Comparison of ENCODE assay signal across 8 mouse cellular contexts in genomic region chr7:43452609-43453008, GRCm38 (mm10). TPM values are rescaled to one million over a fixed set of nuclear protein-coding genes. Genes with fewer than 3 reads are reported as not detected.
DNase-seq lines count a peak whose midpoint lies in the region; ATAC-seq lines count a peak whose summit lies in the region.

No protein-coding gene starts in this region.

- H3K9me3 ChIP-seq in midbrain, embryonic 11.5 days (ENCODE audit: control insufficient read depth, low read length): no peaks in the 10 kb centered on the region
- H3K9me3 ChIP-seq in midbrain, embryonic 10.5 days (replicated peaks): no peaks in the 10 kb centered on the region

- DNase-seq in adrenal gland, adult (ENCODE audit: inconsistent age in 2 of 2, low spot score in 1 of 2): peak; percentile 51 to 70
- DNase-seq in adrenal gland, adult 8-10 months: no peak
- DNase-seq in midbrain, embryonic 11.5 days (ENCODE audit: low spot score, missing footprints): no peak
- no peak for DNase-seq in midbrain, embryonic 10.5 days (ENCODE audit: low spot score)
- peak; percentile 60 to 78 for DNase-seq in spleen, postnatal 4 days (ENCODE audit: low spot score in 2 of 2)
- DNase-seq in right cerebral cortex, adult 2 months (ENCODE audit: low spot score in 2 of 2): no peak
- no peak for DNase-seq in gastrocnemius, postnatal 14 days

- 33% methylated on average over 4 of the region's 4 CpGs for WGBS in midbrain, embryonic 11.5 days
- WGBS in midbrain, embryonic 10.5 days: 46% methylated on average over 4 of the region's 4 CpGs

- peaks cover 2% of the 10 kb centered on the region; the same call in 1 of the 2 replicates for H3K36me3 ChIP-seq in midbrain, embryonic 11.5 days (ENCODE audit: control insufficient read depth, insufficient read depth, low read length)
- H3K36me3 ChIP-seq in midbrain, embryonic 10.5 days: peaks cover 63% of the 10 kb centered on the region

- H3K4me3 ChIP-seq in midbrain, embryonic 11.5 days (ENCODE audit: low read depth, low read length): no peak overlapping the region
- H3K4me3 ChIP-seq in midbrain, embryonic 10.5 days: no peak overlapping the region

- no peak overlapping the region for H3K27ac ChIP-seq in midbrain, embryonic 11.5 days (ENCODE audit: low read depth, low read length)
- H3K27ac ChIP-seq in midbrain, embryonic 10.5 days (replicated peaks): no peak overlapping the region

- H3K9ac ChIP-seq in midbrain, embryonic 11.5 days (ENCODE audit: low read length): no peak overlapping the region

- no peak overlapping the region for H3K4me2 ChIP-seq in midbrain, embryonic 11.5 days

- peak; percentile 41; the same call in 1 of the 2 replicates for ATAC-seq in midbrain, embryonic 11.5 days (ENCODE audit: low FRiP score)
- ATAC-seq in erythroblast, adult 5-6 weeks (replicated peaks; ENCODE audit: low FRiP score, poor library complexity, severe bottlenecking): 0 out of 2 replicates have a peak, but pooled peaks have one; percentile 56

- no peaks in the 10 kb centered on the region for H3K27me3 ChIP-seq in midbrain, embryonic 11.5 days (ENCODE audit: control insufficient read depth, insufficient read depth, low read length)
- no peaks in the 10 kb centered on the region for H3K27me3 ChIP-seq in midbrain, embryonic 10.5 days (ENCODE audit: low read depth, poor library complexity, severe bottlenecking)

- intact Hi-C loops in gastrocnemius, postnatal 14 days (cut with DNase I; ENCODE audit: low total_unique reads): no loop called here

- no peaks in the 10 kb centered on the region for H3K4me1 ChIP-seq in midbrain, embryonic 11.5 days (ENCODE audit: control insufficient read depth, insufficient read depth, low read length)
- no peaks in the 10 kb centered on the region for H3K4me1 ChIP-seq in midbrain, embryonic 10.5 days

RNA-seq across cellular contexts. Expression of gene Gm45233, which starts 8.7 kb away (rescaled TPM):
- 1 to 10 TPM in 1 of 4 experiments, under 1 TPM in 2, not detected in 1; 0.35 to 3.3 (median 0.80) TPM for total RNA-seq in adrenal gland, adult 8-10 months (2022)
- 0.46 TPM in 1 of 2 replicates, not detected in the other for polyA plus RNA-seq in midbrain, embryonic 11.5 days (2014; fragmentation: Nextera tagmentation; extraction: Ambion mirVana)
- not detected in 2 replicates for polyA plus RNA-seq in midbrain, embryonic 10.5 days (2016; fragmentation: Nextera tagmentation; extraction: Ambion mirVana)
- not detected in 2 replicates for total RNA-seq in erythroblast, adult 5-6 weeks (2015; ENCODE audit: low replicate concordance)
- total RNA-seq in erythroblast, adult 5-6 weeks (2017; ENCODE audit: low replicate concordance): not detected in 2 replicates
- total RNA-seq in gastrocnemius, postnatal 14 days (2021): under 1 TPM in 1 of 2 experiments, not detected in 1; 0.80 TPM

RNA-seq across cellular contexts. Expression of gene Etfb, which starts 8.7 kb away (rescaled TPM):
- total RNA-seq in adrenal gland, adult 8-10 months (2022): 100 to 1,000 TPM; 286 to 399 (median 360) TPM
- polyA plus RNA-seq in midbrain, embryonic 11.5 days (2014; fragmentation: Nextera tagmentation; extraction: Ambion mirVana): 187 and 202 TPM in 2 replicates
- polyA plus RNA-seq in midbrain, embryonic 10.5 days (2016; fragmentation: Nextera tagmentation; extraction: Ambion mirVana): 246 and 264 TPM in 2 replicates
- total RNA-seq in erythroblast, adult 5-6 weeks (2015; ENCODE audit: low replicate concordance): 38.8 and 72.3 TPM in 2 replicates
- 73.2 and 98.0 TPM in 2 replicates for total RNA-seq in erythroblast, adult 5-6 weeks (2017; ENCODE audit: low replicate concordance)
- total RNA-seq in gastrocnemius, postnatal 14 days (2021): 100 to 1,000 TPM; 341 to 442 TPM

RNA-seq across cellular contexts. Expression of gene Vsig10l, which starts 10.3 kb away (rescaled TPM):
- 1 to 10 TPM; 1.3 to 4.3 (median 3.1) TPM for total RNA-seq in adrenal gland, adult 8-10 months (2022)
- 2.2 and 2.4 TPM in 2 replicates for polyA plus RNA-seq in midbrain, embryonic 11.5 days (2014; fragmentation: Nextera tagmentation; extraction: Ambion mirVana)
- 2.2 and 3.6 TPM in 2 replicates for polyA plus RNA-seq in midbrain, embryonic 10.5 days (2016; fragmentation: Nextera tagmentation; extraction: Ambion mirVana)
- 2.5 and 3.7 TPM in 2 replicates for total RNA-seq in erythroblast, adult 5-6 weeks (2015; ENCODE audit: low replicate concordance)
- total RNA-seq in erythroblast, adult 5-6 weeks (2017; ENCODE audit: low replicate concordance): 1.3 and 1.4 TPM in 2 replicates
- 1 to 10 TPM; 1.4 to 1.8 TPM for total RNA-seq in gastrocnemius, postnatal 14 days (2021)

RNA-seq across cellular contexts. Expression of gene Cldnd2, which starts 12.0 kb away (rescaled TPM):
- total RNA-seq in adrenal gland, adult 8-10 months (2022): not detected
- not detected in 2 replicates for polyA plus RNA-seq in midbrain, embryonic 11.5 days (2014; fragmentation: Nextera tagmentation; extraction: Ambion mirVana)
- polyA plus RNA-seq in midbrain, embryonic 10.5 days (2016; fragmentation: Nextera tagmentation; extraction: Ambion mirVana): not detected in 2 replicates
- not detected in 2 replicates for total RNA-seq in erythroblast, adult 5-6 weeks (2015; ENCODE audit: low replicate concordance)
- not detected in 2 replicates for total RNA-seq in erythroblast, adult 5-6 weeks (2017; ENCODE audit: low replicate concordance)
- total RNA-seq in gastrocnemius, postnatal 14 days (2021): not detected

RNA-seq across cellular contexts. Expression of gene Nkg7, which starts 15.7 kb away (rescaled TPM):
- 1 to 10 TPM in 3 of 4 experiments, under 1 TPM in 1; 0.77 to 1.3 (median 1.1) TPM for total RNA-seq in adrenal gland, adult 8-10 months (2022)
- 0.19 TPM in 1 of 2 replicates, not detected in the other for polyA plus RNA-seq in midbrain, embryonic 11.5 days (2014; fragmentation: Nextera tagmentation; extraction: Ambion mirVana)
- not detected in 2 replicates for polyA plus RNA-seq in midbrain, embryonic 10.5 days (2016; fragmentation: Nextera tagmentation; extraction: Ambion mirVana)
- total RNA-seq in erythroblast, adult 5-6 weeks (2015; ENCODE audit: low replicate concordance): 157 and 163 TPM in 2 replicates
- 21.2 and 38.3 TPM in 2 replicates for total RNA-seq in erythroblast, adult 5-6 weeks (2017; ENCODE audit: low replicate concordance)
- not detected for total RNA-seq in gastrocnemius, postnatal 14 days (2021)

Comparison
In these comparisons a context has a peak if more than half of its experiments do, and no peak if none do; other contexts are left out.
1. DNase-seq: peak in adrenal gland, adult (2 of 2) and spleen, postnatal 4 days (2 of 2); none in adrenal gland, adult 8-10 months (single experiment), midbrain, embryonic 11.5 days (single experiment), midbrain, embryonic 10.5 days (single experiment), right cerebral cortex, adult 2 months (0 of 2) and gastrocnemius, postnatal 14 days (single experiment).